Mouse (Mus musculus): ENCODE data around the gene Cyld. TPM values are rescaled to one million over a fixed set of nuclear protein-coding genes. Genes with fewer than 3 reads are reported as not detected.
"Not testable (repeated sequence)": the region's sequence is repeated elsewhere in the genome, so short reads cannot be mapped to it uniquely, and the experiment has no call there.

Gene Cyld
- polyA plus RNA-seq (2015; fragmentation: Nextera tagmentation; extraction: Ambion mirVana), result 15.4 and 15.5 TPM in 2 replicates

DNA sequence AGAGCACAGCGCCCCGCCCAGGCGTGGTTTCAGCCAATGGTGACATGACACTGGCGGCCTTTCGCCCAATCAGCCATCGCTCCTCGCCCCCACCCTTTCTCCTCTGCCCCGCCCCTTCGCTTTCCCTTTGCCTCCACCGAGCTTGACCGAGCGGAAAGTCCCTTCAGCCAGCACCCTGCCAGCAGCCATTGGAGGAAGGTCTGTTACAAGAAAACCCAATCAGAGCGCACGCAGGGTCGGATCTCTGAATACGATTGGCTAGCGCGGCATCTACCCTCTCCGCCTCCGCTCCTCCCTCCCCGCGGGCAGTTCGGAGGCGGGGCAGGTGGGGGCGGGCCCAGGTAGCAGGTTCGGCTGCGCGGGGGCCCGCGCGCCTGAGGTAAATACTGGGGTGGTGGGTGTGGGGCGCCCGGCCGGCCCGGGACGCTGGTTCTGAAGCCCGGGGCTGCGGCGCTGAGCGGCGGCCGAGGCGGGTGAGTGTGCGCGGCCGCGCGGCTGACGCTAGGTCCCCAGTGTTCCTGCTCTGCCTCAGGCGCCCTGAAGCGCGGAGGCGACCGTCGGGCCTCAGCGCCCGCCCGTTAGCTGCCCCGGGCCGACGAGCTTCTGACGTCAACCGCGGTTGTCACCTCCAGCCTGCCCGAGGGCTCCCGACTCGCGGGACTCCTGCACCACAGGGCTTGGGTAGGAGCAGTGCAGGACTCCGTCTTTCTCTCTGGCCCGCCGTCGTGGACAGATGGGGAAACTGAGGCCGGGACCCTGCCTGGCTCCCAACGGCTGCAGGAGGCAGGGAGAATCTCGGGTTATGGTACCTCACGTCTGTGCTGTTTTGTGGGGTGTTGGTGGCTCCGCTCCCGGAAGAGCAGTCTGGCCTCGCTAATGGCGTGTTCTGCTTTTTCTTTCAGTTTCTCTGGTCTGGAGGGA, at the start of gene Cyld:
Gene Cyld, plus strand, starts transcription at position 308 of the 921 bp plus-strand sequence.
- Histone ChIP-seq H3K9me3 (no peaks in the 10 kb centered on the region), H3K9ac (peak within 1 kb of the TSS; percentile 90), H3K4me3 (peak within 1 kb of the TSS; percentile 90), H3K4me2 (peak within 1 kb of the TSS; percentile 75), H3K27me3 (peaks cover 11% of the 10 kb centered on the region; the same call in 1 of the 2 replicates), H3K36me3 (no peaks in the 10 kb centered on the region), H3K4me1 (replicated peaks) (peaks cover 16% of the 10 kb centered on the region), H3K27ac (replicated peaks) (peak within 1 kb of the TSS; percentile 87)
- WGBS, result under 1% methylated on average over 55 of the region's 80 CpGs
- ATAC-seq (ENCODE audit: low read depth), result peak; percentile 99

DNA sequence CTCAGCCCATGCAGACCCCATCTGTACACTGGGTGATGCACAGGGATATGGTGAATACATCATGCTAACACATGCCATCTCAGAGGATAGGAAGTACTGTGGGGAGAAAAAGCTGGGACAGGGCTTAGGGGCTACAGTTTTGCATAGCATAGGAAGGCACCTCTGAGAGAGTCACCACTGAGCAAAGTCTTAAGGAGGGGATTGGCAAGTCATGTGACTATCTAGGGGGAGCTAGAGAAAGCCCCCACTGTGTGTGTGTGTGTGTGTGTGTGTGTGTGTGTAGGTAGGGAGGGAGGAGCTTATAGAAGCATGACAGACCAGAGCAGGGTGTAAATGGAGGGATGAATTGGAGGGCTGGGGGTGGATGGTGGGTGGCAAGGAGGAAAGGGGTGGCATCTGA, 48.5 kb upstream of the Cyld start:
- Histone ChIP-seq H3K36me3 (no peaks in the 10 kb centered on the region), H3K4me2 (no peak overlapping the region), H3K27ac (replicated peaks) (no peak overlapping the region), H3K9ac (no peak overlapping the region), H3K9me3 (no peaks in the 10 kb centered on the region), H3K4me1 (replicated peaks) (peaks cover 15% of the 10 kb centered on the region), H3K4me3 (no peak overlapping the region), H3K27me3 (peaks cover 7% of the 10 kb centered on the region)
- no peak for ATAC-seq (ENCODE audit: low read depth)

DNA sequence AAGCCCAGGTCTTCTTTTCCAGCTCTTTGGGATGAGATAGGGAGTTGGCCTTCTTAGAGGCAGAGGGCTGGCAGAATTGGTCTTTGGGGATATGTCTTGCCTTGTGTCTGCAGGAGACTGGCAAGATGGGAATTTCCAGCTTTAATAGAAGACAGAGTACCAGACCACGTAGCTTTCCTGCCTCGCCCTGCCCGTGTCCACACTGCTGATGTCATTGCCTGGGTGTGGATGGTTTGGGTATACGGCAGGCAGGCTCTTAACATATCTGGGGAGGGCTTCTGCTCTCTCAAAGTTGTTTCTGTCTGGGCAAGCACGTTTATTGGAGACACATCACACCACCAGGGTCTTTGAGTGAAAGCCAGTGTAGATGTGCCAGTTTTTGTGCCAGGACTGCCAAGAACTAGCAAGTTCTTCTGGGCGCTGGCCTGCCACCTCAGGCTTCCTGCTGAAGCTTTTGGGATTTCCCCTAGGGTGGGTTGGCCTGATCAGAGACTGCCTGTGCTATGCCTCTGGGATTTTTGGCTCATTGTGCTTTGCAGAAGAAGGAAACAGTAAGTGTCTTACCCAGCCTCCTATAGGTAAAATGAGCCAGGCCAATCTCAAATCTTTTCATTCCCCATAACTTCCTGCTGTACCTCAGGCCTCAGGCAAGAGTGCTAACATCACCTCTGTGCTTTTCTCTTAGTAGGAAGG, 46.7 kb upstream of the Cyld start:
- no peak overlapping the region for H3K4me2 ChIP-seq
- 84% methylated on average over 6 of the region's 6 CpGs for WGBS
- peaks cover 7% of the 10 kb centered on the region for H3K27me3 ChIP-seq
- H3K27ac ChIP-seq (replicated peaks), result no peak overlapping the region
- no peaks in the 10 kb centered on the region for H3K36me3 ChIP-seq
- H3K9me3 ChIP-seq, result no peaks in the 10 kb centered on the region
- H3K9ac ChIP-seq, result no peak overlapping the region
- no peak overlapping the region for H3K4me3 ChIP-seq
- ATAC-seq (ENCODE audit: low read depth), result no peak
- H3K4me1 ChIP-seq (replicated peaks), result peaks cover 15% of the 10 kb centered on the region

DNA sequence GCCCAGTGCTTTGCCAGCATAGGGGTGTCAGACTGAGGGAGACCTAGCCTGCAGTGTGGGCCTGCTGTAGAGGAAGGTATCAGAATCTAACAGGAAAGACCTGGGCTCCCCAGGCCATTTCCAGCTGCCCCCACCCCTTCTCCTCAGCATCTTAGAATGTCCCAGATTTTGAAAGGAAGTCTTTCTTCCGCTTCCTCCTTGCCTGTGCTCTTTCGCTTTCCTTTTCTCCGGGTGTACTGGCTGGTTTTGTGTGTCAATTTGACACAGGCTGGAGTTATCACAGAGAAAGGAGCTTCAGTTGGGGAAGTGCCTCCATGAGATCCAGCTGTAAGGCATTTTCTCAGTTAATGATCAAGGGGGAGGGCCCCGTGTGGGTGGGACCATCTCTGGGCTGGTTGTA, 45.7 kb upstream of the Cyld start:
- not testable (repeated sequence) for H3K27me3 ChIP-seq; H3K9ac ChIP-seq; H3K36me3 ChIP-seq; ATAC-seq (ENCODE audit: low read depth); H3K4me2 ChIP-seq; H3K4me3 ChIP-seq; H3K9me3 ChIP-seq; H3K27ac ChIP-seq (replicated peaks)
- H3K4me1 ChIP-seq (replicated peaks), result peaks cover 15% of the 10 kb centered on the region
- 59% methylated on average over 4 of the region's 4 CpGs for WGBS

DNA sequence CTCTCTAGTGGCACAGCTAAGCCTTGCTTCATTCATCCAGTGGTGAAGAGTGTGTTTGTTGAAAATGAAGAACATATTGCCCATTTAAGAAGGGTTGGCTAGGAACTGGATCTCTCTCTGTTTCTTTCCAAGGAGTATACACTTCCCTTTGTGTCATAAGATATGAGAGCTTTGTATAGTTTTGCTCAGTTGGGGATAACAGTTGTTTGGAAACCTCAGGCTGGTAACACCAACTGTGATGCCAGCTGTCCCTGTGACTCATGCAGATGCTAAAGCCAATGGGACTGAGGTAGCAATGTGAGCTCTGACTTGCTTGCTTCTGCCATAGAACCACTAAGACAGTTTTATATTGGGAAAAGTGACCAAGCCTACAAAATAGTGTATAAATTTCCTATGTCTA, 41.5 kb upstream of the Cyld start:
- Histone ChIP-seq H3K4me2 (no peak overlapping the region), H3K36me3 (no peaks in the 10 kb centered on the region), H3K9ac (no peak overlapping the region), H3K27me3 (no peaks in the 10 kb centered on the region), H3K4me1 (replicated peaks) (no peaks in the 10 kb centered on the region; the same call in 1 of the 2 replicates), H3K27ac (replicated peaks) (no peak overlapping the region), H3K4me3 (no peak overlapping the region), H3K9me3 (no peaks in the 10 kb centered on the region)
- ATAC-seq (ENCODE audit: low read depth), result no peak

DNA sequence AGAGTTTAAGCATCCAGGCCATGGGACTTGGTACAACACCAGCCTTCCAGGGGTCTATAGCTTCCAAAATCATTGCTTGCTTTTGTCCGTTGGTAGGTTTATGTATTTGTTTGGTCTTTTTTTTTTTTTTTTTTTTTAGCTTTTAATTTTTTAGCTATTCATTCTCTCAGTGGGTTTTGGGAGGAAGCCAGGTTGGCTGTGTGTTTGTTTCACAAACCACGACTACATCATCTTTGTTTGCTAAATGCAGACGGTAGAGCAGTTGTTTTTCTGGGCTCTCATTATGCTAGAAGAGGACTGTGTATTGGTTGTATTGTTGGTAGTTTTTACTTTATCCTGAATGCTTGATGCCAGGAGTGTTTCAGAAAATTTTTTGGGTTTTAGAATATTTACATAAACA, 37.0 kb upstream of the Cyld start:
- H3K36me3 ChIP-seq, result no peaks in the 10 kb centered on the region
- H3K4me3 ChIP-seq, result no peak overlapping the region
- no peaks in the 10 kb centered on the region for H3K4me1 ChIP-seq (replicated peaks)
- H3K9ac ChIP-seq, result no peak overlapping the region
- no peaks in the 10 kb centered on the region for H3K9me3 ChIP-seq
- no peak overlapping the region for H3K4me2 ChIP-seq
- no peak overlapping the region for H3K27ac ChIP-seq (replicated peaks)
- H3K27me3 ChIP-seq, result no peaks in the 10 kb centered on the region
- ATAC-seq (ENCODE audit: low read depth), result no peak
- 83% methylated on average over 3 of the region's 3 CpGs for WGBS

DNA sequence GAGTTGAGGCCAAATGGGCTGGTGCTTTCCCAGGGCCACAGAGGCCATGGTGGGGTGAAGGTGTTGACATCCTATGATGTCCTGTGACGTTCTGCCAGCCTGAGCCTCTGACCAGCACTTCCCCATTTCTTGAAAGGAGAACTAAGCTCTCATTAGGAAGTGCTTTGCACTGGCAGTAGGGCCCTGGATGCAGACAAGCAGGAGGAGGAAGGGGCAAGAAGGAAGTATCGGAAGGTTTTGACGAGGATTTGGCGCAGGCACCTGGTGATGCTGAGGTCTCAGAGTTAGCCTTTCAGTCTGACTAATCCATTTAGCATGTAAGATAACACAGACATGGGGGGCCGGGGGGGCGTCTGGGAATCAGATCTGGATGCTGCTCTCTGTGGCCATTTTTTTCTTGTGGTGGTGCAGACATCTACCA, 34.4 kb upstream of the Cyld start:
- Histone ChIP-seq H3K9me3 (no peaks in the 10 kb centered on the region), H3K27me3 (no peaks in the 10 kb centered on the region), H3K4me1 (replicated peaks) (no peaks in the 10 kb centered on the region), H3K9ac (no peak overlapping the region), H3K4me3 (no peak overlapping the region), H3K36me3 (no peaks in the 10 kb centered on the region), H3K27ac (replicated peaks) (no peak overlapping the region), H3K4me2 (no peak overlapping the region)
- ATAC-seq (ENCODE audit: low read depth), result no peak
- WGBS, result 84% methylated on average over 6 of the region's 6 CpGs

DNA sequence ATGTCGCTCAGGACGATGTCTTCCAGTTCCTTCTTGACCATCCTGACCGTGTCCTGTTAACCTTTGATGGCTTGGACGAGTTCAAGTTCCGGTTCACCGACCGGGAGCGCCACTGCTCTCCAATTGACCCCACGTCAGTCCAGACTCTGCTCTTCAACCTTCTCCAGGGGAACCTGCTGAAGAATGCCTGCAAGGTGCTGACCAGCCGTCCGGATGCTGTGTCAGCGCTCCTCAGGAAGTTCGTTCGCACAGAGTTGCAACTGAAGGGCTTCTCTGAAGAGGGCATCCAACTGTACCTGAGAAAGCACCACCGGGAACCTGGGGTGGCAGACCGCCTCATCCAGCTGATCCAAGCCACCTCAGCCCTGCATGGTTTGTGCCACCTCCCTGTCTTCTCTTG, 32.7 kb upstream of the Cyld start:
- Histone ChIP-seq H3K27ac (replicated peaks) (no peak overlapping the region), H3K27me3 (no peaks in the 10 kb centered on the region), H3K4me1 (replicated peaks) (peaks cover 12% of the 10 kb centered on the region), H3K9ac (no peak overlapping the region), H3K36me3 (no peaks in the 10 kb centered on the region), H3K4me2 (no peak overlapping the region), H3K4me3 (no peak overlapping the region), H3K9me3 (no peaks in the 10 kb centered on the region)
- WGBS, result 74% methylated on average over 16 of the region's 16 CpGs
- ATAC-seq (ENCODE audit: low read depth), result no peak

DNA sequence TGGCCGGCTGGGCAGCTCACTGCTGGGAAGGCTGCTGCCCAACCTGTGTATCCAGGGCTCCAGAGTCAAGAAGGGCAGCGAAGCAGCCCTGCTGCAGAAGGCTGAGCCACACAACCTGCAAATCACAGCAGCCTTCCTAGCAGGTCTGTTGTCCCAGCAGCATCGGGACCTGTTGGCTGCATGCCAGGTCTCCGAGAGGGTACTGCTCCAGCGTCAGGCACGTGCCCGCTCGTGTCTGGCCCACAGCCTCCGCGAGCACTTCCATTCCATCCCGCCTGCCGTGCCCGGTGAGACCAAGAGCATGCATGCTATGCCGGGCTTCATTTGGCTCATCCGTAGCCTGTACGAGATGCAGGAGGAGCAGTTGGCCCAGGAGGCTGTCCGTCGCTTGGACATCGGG, 31.9 kb upstream of the Cyld start:
- Histone ChIP-seq H3K4me2 (no peak overlapping the region), H3K4me1 (replicated peaks) (peaks cover 13% of the 10 kb centered on the region), H3K9ac (no peak overlapping the region), H3K4me3 (no peak overlapping the region), H3K27ac (replicated peaks) (no peak overlapping the region), H3K27me3 (no peaks in the 10 kb centered on the region), H3K36me3 (no peaks in the 10 kb centered on the region), H3K9me3 (no peaks in the 10 kb centered on the region)
- ATAC-seq (ENCODE audit: low read depth), result no peak
- WGBS, result 76% methylated on average over 19 of the region's 19 CpGs

DNA sequence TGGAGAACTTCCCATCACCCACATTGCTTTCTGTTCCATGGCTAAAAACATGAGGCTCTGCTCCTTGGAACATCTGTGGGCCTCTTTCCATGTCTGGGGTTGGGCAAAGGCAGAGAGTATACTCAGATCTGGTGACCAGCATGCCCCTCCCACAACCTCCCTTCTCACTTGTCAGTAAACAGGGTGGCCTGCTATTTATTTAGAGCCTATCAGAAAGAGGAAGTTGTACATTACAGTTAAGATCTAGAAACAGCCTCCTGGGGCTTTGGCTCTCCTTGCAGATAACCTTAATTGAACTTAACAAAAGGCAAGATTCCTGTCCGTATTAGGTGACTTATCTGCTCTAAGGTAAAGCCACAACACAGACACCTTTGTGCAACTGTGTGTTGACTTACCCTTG, 30.4 kb upstream of the Cyld start:
- Histone ChIP-seq H3K27ac (replicated peaks) (no peak overlapping the region), H3K9me3 (no peaks in the 10 kb centered on the region), H3K27me3 (no peaks in the 10 kb centered on the region), H3K4me1 (replicated peaks) (peaks cover 13% of the 10 kb centered on the region), H3K4me3 (no peak overlapping the region), H3K36me3 (no peaks in the 10 kb centered on the region), H3K9ac (no peak overlapping the region), H3K4me2 (no peak overlapping the region)
- ATAC-seq (ENCODE audit: low read depth), result no peak
- WGBS, result 85% methylated on average over 1 of the region's 1 CpGs

DNA sequence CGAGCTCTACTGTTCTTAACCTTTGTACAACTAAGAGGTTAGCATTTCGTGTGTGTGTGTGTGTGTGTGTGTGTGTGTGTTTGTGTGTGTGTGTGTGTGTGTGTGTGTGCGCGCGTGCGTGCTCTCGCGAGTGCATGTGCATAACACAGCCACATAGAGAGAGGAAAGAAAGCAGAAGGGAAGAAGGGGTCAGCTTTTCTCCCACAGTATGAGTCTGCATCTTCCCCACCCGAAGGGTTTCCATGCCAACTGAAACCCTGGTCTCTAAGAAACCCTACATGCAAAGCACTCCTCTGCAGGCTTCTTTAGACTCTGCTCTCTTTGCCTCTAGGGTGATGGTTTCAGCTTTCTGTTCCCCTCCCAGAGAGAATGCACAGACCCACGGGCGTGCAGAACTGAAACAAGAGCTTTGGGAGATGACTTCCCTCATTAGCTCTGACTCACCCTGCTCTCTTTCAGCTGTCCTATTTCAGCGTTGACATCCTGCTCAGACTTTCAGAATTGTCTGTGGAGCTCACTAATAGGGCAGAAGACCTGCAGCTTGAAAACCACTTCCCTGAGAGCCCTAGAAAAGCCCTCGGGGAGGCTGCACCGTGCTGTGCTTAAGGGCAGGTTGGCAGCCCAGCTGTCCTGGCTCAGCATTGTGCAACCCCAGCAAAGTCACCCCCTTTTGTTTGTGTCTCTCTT, 28.3 kb upstream of the Cyld start:
- no peak overlapping the region for H3K4me2 ChIP-seq
- H3K4me3 ChIP-seq, result no peak overlapping the region
- ATAC-seq (ENCODE audit: low read depth), result no peak
- 0 out of 2 replicates have a peak overlapping the region, but pooled peaks have one; percentile 33 for H3K27ac ChIP-seq (replicated peaks)
- H3K36me3 ChIP-seq, result no peaks in the 10 kb centered on the region
- H3K9ac ChIP-seq, result no peak overlapping the region
- H3K4me1 ChIP-seq (replicated peaks), result peaks cover 13% of the 10 kb centered on the region
- no peaks in the 10 kb centered on the region for H3K9me3 ChIP-seq
- H3K27me3 ChIP-seq, result no peaks in the 10 kb centered on the region
- 61% methylated on average over 14 of the region's 14 CpGs for WGBS

DNA sequence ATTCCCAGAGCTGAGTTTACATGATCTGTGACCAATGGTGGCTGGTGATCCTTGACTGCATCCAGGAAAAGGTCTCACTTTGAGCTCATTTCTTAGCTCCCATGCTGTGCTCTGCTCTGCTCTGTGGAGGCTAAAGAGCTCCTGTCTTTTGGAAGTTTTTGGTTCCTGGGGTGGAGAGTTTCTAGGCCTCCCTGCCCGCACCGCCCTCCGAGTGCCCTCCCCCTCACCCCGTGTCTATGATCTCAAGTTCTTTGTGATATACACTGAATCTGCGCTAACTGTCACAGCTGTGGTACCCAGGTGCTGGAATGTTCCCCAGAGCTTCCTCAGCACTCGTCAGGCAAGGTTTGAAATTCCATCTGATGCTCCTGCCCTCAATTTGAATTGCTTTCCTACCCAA, 26.0 kb upstream of the Cyld start:
- Histone ChIP-seq H3K27me3 (no peaks in the 10 kb centered on the region), H3K27ac (replicated peaks) (no peak overlapping the region), H3K4me1 (replicated peaks) (peaks cover 13% of the 10 kb centered on the region), H3K9me3 (no peaks in the 10 kb centered on the region), H3K4me3 (no peak overlapping the region), H3K36me3 (no peaks in the 10 kb centered on the region), H3K9ac (no peak overlapping the region), H3K4me2 (no peak overlapping the region)
- WGBS, result 73% methylated on average over 6 of the region's 6 CpGs
- no peak for ATAC-seq (ENCODE audit: low read depth)
